Mouse (Mus musculus): Measurements from ENCODE around the gene Rps19. TPM values are rescaled to one million over a fixed set of nuclear protein-coding genes. Genes with fewer than 3 reads are reported as not detected.
A peak's percentile ranks its signal among the peaks of the same experiment; 100 is the strongest.

Rps19 gene
- total and polyA plus RNA-seq, 3 experiments, result 1,739 to 4,140 (median 2,094) TPM

GRCm38 (mm10) chr7:24885468-24886307, 1.5 kb downstream of the Rps19 start:
- TF ChIP-seq GABPA (IDR thresholded peaks at IDR 0.05; ENCODE audit: insufficient replicate concordance, low read depth, low read length), result no peak
- TF ChIP-seq MAFK (IDR thresholded peaks at IDR 0.05; ENCODE audit: insufficient replicate concordance, low read length), result 0 out of 2 replicates have a peak, but pooled peaks have one; percentile 5
- no peak for TF ChIP-seq MXI1 (IDR thresholded peaks at IDR 0.05; ENCODE audit: low read depth, low read length)
- TF ChIP-seq POLR2A (IDR thresholded peaks at IDR 0.05; ENCODE audit: low read depth, low read length), result 0 out of 2 replicates have a peak, but pooled peaks have one; percentile 7
- TF ChIP-seq CHD1 (IDR thresholded peaks at IDR 0.05; ENCODE audit: low read depth, low read length), result no peak
- TF ChIP-seq EP300 (IDR thresholded peaks at IDR 0.05; ENCODE audit: low read length), result 0 out of 2 replicates have a peak, but pooled peaks have one; percentile 29
- 0 out of 2 replicates have a peak, but pooled peaks have one; percentile 13 for TF ChIP-seq MYC (IDR thresholded peaks at IDR 0.05; ENCODE audit: low read depth, low read length)
- no peak for TF ChIP-seq ELF1 (IDR thresholded peaks at IDR 0.05; ENCODE audit: low read depth, low read length)
- 0 out of 2 replicates have a peak, but pooled peaks have one; percentile 21 for TF ChIP-seq BHLHE40 (IDR thresholded peaks at IDR 0.05; ENCODE audit: low read depth, low read length)
- TF ChIP-seq MAX (IDR thresholded peaks at IDR 0.05; ENCODE audit: low read length), result no peak
- peaks cover 0 to 36% of the 10 kb centered on the region in 2 experiments; a peak in 2 of 4 replicates for H3K4me1 ChIP-seq (ENCODE audit: control insufficient read depth in 1 of 2, insufficient read depth in 2 of 2)
- no peak for DNase-seq (ENCODE audit: extremely low read depth)
- no peaks in the 10 kb centered on the region for H3K9me3 ChIP-seq (replicated peaks; ENCODE audit: low read length)
- peak overlapping the region; percentile 33; the same call in 1 of the 2 replicates for H3K27ac ChIP-seq (ENCODE audit: insufficient read depth, low read depth)
- H3K4me2 ChIP-seq (ENCODE audit: insufficient read depth, low read depth, poor library complexity, severe bottlenecking), result peak overlapping the region; percentile 94
- in situ Hi-C loops (cut with MboI; ENCODE audit: low pct_ligation_motif_present, low pct_unique_long_range_greater_than_20kb, low sequenced_read_pairs) (loop anchor here (5.0 kb wide), 1 partner anchor 67 kb away; no protein-coding TSS in a partner anchor), dilution Hi-C loops (cut with MboI; ENCODE audit: extremely low pct_ligation_motif_present, extremely low pct_unique_long_range_greater_than_20kb, low sequenced_read_pairs) (no loop called here)
- H3K9ac ChIP-seq (ENCODE audit: insufficient read depth, low read depth), result peak overlapping the region; percentile 100
- peaks cover 42% of the 10 kb centered on the region for H3K79me2 ChIP-seq (replicated peaks; ENCODE audit: control insufficient read depth, extremely low read depth, insufficient read depth, poor library complexity, severe bottlenecking)
- peaks cover 51 to 59% of the 10 kb centered on the region in 2 experiments for H3K36me3 ChIP-seq (replicated peaks in 1 of 2; ENCODE audit: control insufficient read depth in 1 of 2, insufficient read depth in 1 of 2, low read length in 1 of 2)
- H3K4me3 ChIP-seq (replicated peaks in 1 of 3; ENCODE audit: low read depth in 2 of 3, low read length in 2 of 3, poor library complexity in 1 of 3), result peak overlapping the region; percentile 99 to 100 (median 100)
- H3K27me3 ChIP-seq (replicated peaks), result no peaks in the 10 kb centered on the region

GRCm38 (mm10) chr7:24886308-24886633, 2.1 kb downstream of the Rps19 start:
- no peaks in the 10 kb centered on the region for H3K27me3 ChIP-seq (replicated peaks)
- dilution Hi-C loops (cut with MboI; ENCODE audit: extremely low pct_ligation_motif_present, extremely low pct_unique_long_range_greater_than_20kb, low sequenced_read_pairs) (no loop called here), in situ Hi-C loops (cut with MboI; ENCODE audit: low pct_ligation_motif_present, low pct_unique_long_range_greater_than_20kb, low sequenced_read_pairs) (loop anchor here (5.0 kb wide), 1 partner anchor 66 kb away; no protein-coding TSS in a partner anchor)
- H3K27ac ChIP-seq (ENCODE audit: insufficient read depth, low read depth), result peak overlapping the region; percentile 33; the same call in 1 of the 2 replicates
- H3K4me1 ChIP-seq (ENCODE audit: control insufficient read depth in 1 of 2, insufficient read depth in 2 of 2), result peaks cover 0 to 42% of the 10 kb centered on the region in 2 experiments; a peak in 2 of 4 replicates
- H3K9ac ChIP-seq (ENCODE audit: insufficient read depth, low read depth), result peak overlapping the region; percentile 100
- H3K4me3 ChIP-seq (replicated peaks in 1 of 3; ENCODE audit: low read depth in 2 of 3, low read length in 2 of 3, poor library complexity in 1 of 3), result peak overlapping the region; percentile 99 to 100 (median 100)
- peaks cover 51 to 62% of the 10 kb centered on the region in 2 experiments for H3K36me3 ChIP-seq (replicated peaks in 1 of 2; ENCODE audit: control insufficient read depth in 1 of 2, insufficient read depth in 1 of 2, low read length in 1 of 2)
- no peaks in the 10 kb centered on the region for H3K9me3 ChIP-seq (replicated peaks; ENCODE audit: low read length)
- peaks cover 42% of the 10 kb centered on the region for H3K79me2 ChIP-seq (replicated peaks; ENCODE audit: control insufficient read depth, extremely low read depth, insufficient read depth, poor library complexity, severe bottlenecking)
- TF ChIP-seq POLR2A (IDR thresholded peaks at IDR 0.05; ENCODE audit: low read depth, low read length) (0 out of 2 replicates have a peak, but pooled peaks have one; percentile 13), HCFC1 (IDR thresholded peaks at IDR 0.05; ENCODE audit: low read depth, low read length) (no peak)
- DNase-seq (ENCODE audit: extremely low read depth), result no peak
- H3K4me2 ChIP-seq (ENCODE audit: insufficient read depth, low read depth, poor library complexity, severe bottlenecking), result peak overlapping the region; percentile 94
